Comparison of ENCODE assay signal across 8 mouse cellular contexts in genomic region chr10:67287877-67288276, GRCm38 (mm10). TPM values are rescaled to one million over a fixed set of nuclear protein-coding genes. Genes with fewer than 3 reads are reported as not detected.
DNase-seq lines count a peak whose midpoint lies in the region; ATAC-seq and TF ChIP-seq lines count a peak whose summit lies in the region.

No protein-coding gene starts in this region.

- H3K9ac ChIP-seq in limb, embryonic 14.5 days (ENCODE audit: low read depth, low read length, severe bottlenecking): no peak overlapping the region
- H3K9ac ChIP-seq in midbrain, embryonic 16.5 days (ENCODE audit: low read depth, low read length): no peak overlapping the region

- no peaks in the 10 kb centered on the region for H3K9me3 ChIP-seq in limb, embryonic 14.5 days (ENCODE audit: control insufficient read depth, low read length)
- no peaks in the 10 kb centered on the region for H3K9me3 ChIP-seq in limb, embryonic 10.5 days (replicated peaks)
- no peaks in the 10 kb centered on the region for H3K9me3 ChIP-seq in midbrain, embryonic 16.5 days (replicated peaks; ENCODE audit: control insufficient read depth, low read length, poor library complexity, severe bottlenecking)

- no peak for TF ChIP-seq POLR2A in limb, embryonic 14.5 days (IDR thresholded peaks at IDR 0.05; ENCODE audit: borderline replicate concordance, extremely low read depth, insufficient read depth, insufficient read length)
- no peak for TF ChIP-seq POLR2A in myocyte (IDR thresholded peaks at IDR 0.05; ENCODE audit: insufficient read length, low read depth)

- H3K27ac ChIP-seq in limb, embryonic 14.5 days (replicated peaks; ENCODE audit: low read depth, low read length): no peak overlapping the region
- no peak overlapping the region for H3K27ac ChIP-seq in limb, embryonic 10.5 days
- peak overlapping the region; percentile 76 for H3K27ac ChIP-seq in brown adipose tissue, adult 24 weeks (replicated peaks; ENCODE audit: low read depth, low read length)
- H3K27ac ChIP-seq in layer of hippocampus, adult 2 months: peak overlapping the region; percentile 64
- no peak overlapping the region for H3K27ac ChIP-seq in midbrain, embryonic 16.5 days (ENCODE audit: low read length)

- DNase-seq in limb, embryonic 14.5 days (ENCODE audit: low spot score): peak; percentile 38
- no peak for DNase-seq in limb, embryonic 10.5 days (ENCODE audit: low spot score)
- peak; percentile 96 for DNase-seq in gonadal fat pad, adult 2 months (ENCODE audit: low read depth)
- peak; percentile 59 to 74 for DNase-seq in layer of hippocampus, adult 2 months (ENCODE audit: low spot score in 2 of 2)

- no peak for TF ChIP-seq CTCF in layer of hippocampus, adult 2 months (conservative IDR thresholded peaks at IDR 0.05)

- ATAC-seq in limb, embryonic 14.5 days (ENCODE audit: low FRiP score, low read depth): no peak; the same call in 1 of the 2 replicates
- no peak for ATAC-seq in erythroid progenitor cell, adult 5-6 weeks (replicated peaks; ENCODE audit: low FRiP score, poor library complexity, severe bottlenecking)
- no peak for ATAC-seq in midbrain, embryonic 16.5 days

- no peak overlapping the region for H3K4me2 ChIP-seq in limb, embryonic 14.5 days (replicated peaks; ENCODE audit: low read depth, low read length, severe bottlenecking)
- peak overlapping the region; percentile 42 for H3K4me2 ChIP-seq in myocyte (ENCODE audit: low read depth)
- no peak overlapping the region for H3K4me2 ChIP-seq in midbrain, embryonic 16.5 days (ENCODE audit: low read length)

- H3K4me1 ChIP-seq in limb, embryonic 14.5 days (ENCODE audit: control insufficient read depth, insufficient read depth, low read length): peaks cover 11% of the 10 kb centered on the region
- H3K4me1 ChIP-seq in limb, embryonic 10.5 days: peaks cover 30% of the 10 kb centered on the region
- H3K4me1 ChIP-seq in brown adipose tissue, adult 24 weeks (ENCODE audit: control insufficient read depth, insufficient read depth, insufficient read length, low read length): peaks cover 14% of the 10 kb centered on the region; the same call in 1 of the 2 replicates
- H3K4me1 ChIP-seq in midbrain, embryonic 16.5 days (ENCODE audit: control insufficient read depth, insufficient read depth, low read length): peaks cover 18% of the 10 kb centered on the region

- H3ac ChIP-seq in myocyte (ENCODE audit: control insufficient read depth, insufficient read length): no peak overlapping the region

- no peaks in the 10 kb centered on the region for H3K36me3 ChIP-seq in limb, embryonic 14.5 days (ENCODE audit: control insufficient read depth, insufficient read depth, low read length)
- H3K36me3 ChIP-seq in limb, embryonic 10.5 days: no peaks in the 10 kb centered on the region
- no peaks in the 10 kb centered on the region for H3K36me3 ChIP-seq in myocyte (ENCODE audit: control insufficient read depth, insufficient read depth)
- H3K36me3 ChIP-seq in midbrain, embryonic 16.5 days (ENCODE audit: control insufficient read depth, insufficient read depth, low read length): no peaks in the 10 kb centered on the region

- H3K79me2 ChIP-seq in myocyte (ENCODE audit: control insufficient read depth, insufficient read depth): peaks cover 19% of the 10 kb centered on the region

- WGBS in limb, embryonic 14.5 days: 65% methylated on average over 3 of the region's 3 CpGs
- WGBS in limb, embryonic 10.5 days: 75% methylated on average over 3 of the region's 3 CpGs
- WGBS in midbrain, embryonic 16.5 days: 80% methylated on average over 3 of the region's 3 CpGs

- no peak overlapping the region for H3K4me3 ChIP-seq in limb, embryonic 14.5 days (replicated peaks; ENCODE audit: low read length)
- H3K4me3 ChIP-seq in limb, embryonic 10.5 days: no peak overlapping the region
- no peak overlapping the region for H3K4me3 ChIP-seq in brown adipose tissue, adult 24 weeks (ENCODE audit: insufficient read depth, low read depth, low read length)
- no peak overlapping the region for H3K4me3 ChIP-seq in layer of hippocampus, adult 2 months
- no peak overlapping the region for H3K4me3 ChIP-seq in myocyte
- no peak overlapping the region for H3K4me3 ChIP-seq in midbrain, embryonic 16.5 days (ENCODE audit: low read depth, low read length)

- no peaks in the 10 kb centered on the region for H3K27me3 ChIP-seq in limb, embryonic 14.5 days (ENCODE audit: control insufficient read depth, insufficient read depth, low read length)
- no peaks in the 10 kb centered on the region for H3K27me3 ChIP-seq in limb, embryonic 10.5 days (ENCODE audit: low read depth, poor library complexity, severe bottlenecking)
- H3K27me3 ChIP-seq in myocyte (ENCODE audit: control insufficient read depth, insufficient read depth, insufficient read length): no peaks in the 10 kb centered on the region
- H3K27me3 ChIP-seq in midbrain, embryonic 16.5 days (ENCODE audit: control insufficient read depth, insufficient read depth, low read depth, low read length): no peaks in the 10 kb centered on the region

TF ChIP-seq in myocyte, 11 proteins besides CTCF, POLR2A, EP300 and RAD21:
- TF ChIP-seq MYOG (IDR thresholded peaks at IDR 0.05; ENCODE audit: control insufficient read depth in 1 of 3, insufficient read depth in 1 of 3, insufficient read length in 2 of 3, low read depth in 2 of 3) (peak; percentile 57 to 90 (median 60)), USF1 (IDR thresholded peaks at IDR 0.05; ENCODE audit: low read depth) (peak; percentile 43), REST (IDR thresholded peaks at IDR 0.05; ENCODE audit: insufficient read depth, insufficient read length) (no peak), MYOD1 (IDR thresholded peaks at IDR 0.05; ENCODE audit: control insufficient read depth in 1 of 3, insufficient read length in 2 of 3, low read depth in 2 of 3) (peak in 2 of 3 experiments; percentile 21 to 70), TCF3 (IDR thresholded peaks at IDR 0.05; ENCODE audit: insufficient read length, low read depth) (no peak), SRF (IDR thresholded peaks at IDR 0.05; ENCODE audit: control insufficient read depth, insufficient read length, low read depth) (no peak), CEBPB (IDR thresholded peaks at IDR 0.05; ENCODE audit: insufficient read depth, poor library complexity, severe bottlenecking) (0 out of 2 replicates have a peak, but pooled peaks have one; percentile 50), TCF12 (IDR thresholded peaks at IDR 0.05; ENCODE audit: insufficient read depth, poor library complexity, severe bottlenecking) (peak; percentile 26), MAX (IDR thresholded peaks at IDR 0.05; ENCODE audit: low read depth) (no peak), POLR2AphosphoS2 (IDR thresholded peaks at IDR 0.05; ENCODE audit: insufficient read length, low read depth) (no peak), E2F4 (IDR thresholded peaks at IDR 0.05; ENCODE audit: insufficient read depth) (no peak)

RNA-seq across cellular contexts. Expression of gene Nrbf2, which starts 2.8 kb away (rescaled TPM):
- polyA plus RNA-seq in limb, embryonic 14.5 days (2012; rRNA removed): 12.5 and 16.8 TPM in 2 replicates
- 38.7 and 41.4 TPM in 2 replicates for polyA plus RNA-seq in limb, embryonic 14.5 days (2014; fragmentation: Nextera tagmentation; extraction: Ambion mirVana)
- polyA plus RNA-seq in limb, embryonic 10.5 days (2016; fragmentation: Nextera tagmentation; extraction: Ambion mirVana): 38.8 and 42.4 TPM in 2 replicates
- 18.6 and 70.7 TPM in 2 replicates for polyA plus RNA-seq in brown adipose tissue, adult 24 weeks (2012; ENCODE audit: insufficient read depth, insufficient read length, missing spikeins)
- polyA plus RNA-seq in gonadal fat pad, adult 2 months (2012; rRNA removed): 13.3 and 14.0 TPM in 2 replicates
- 10 to 100 TPM; 19.3 to 20.7 TPM for total RNA-seq in layer of hippocampus, adult 2 months (2021)
- polyA plus RNA-seq in myocyte (2012; fragmentation: generic; extraction: Trizol): 16.8 TPM
- 10.1 and 27.2 TPM in 2 replicates for total RNA-seq in erythroid progenitor cell, adult 5-6 weeks (2015; ENCODE audit: low replicate concordance)
- 2.8 and 18.2 TPM in 2 replicates for total RNA-seq in erythroid progenitor cell, adult 5-6 weeks (2017; ENCODE audit: low replicate concordance)
- polyA plus RNA-seq in midbrain, embryonic 16.5 days (2015; fragmentation: Nextera tagmentation; extraction: Ambion mirVana): 41.6 and 41.9 TPM in 2 replicates

Comparison
In these comparisons a context has a peak if more than half of its experiments do, and no peak if none do; other contexts are left out.
1. H3K27ac ChIP-seq: peak in brown adipose tissue, adult 24 weeks (single experiment) and layer of hippocampus, adult 2 months (single experiment); none in limb, embryonic 14.5 days (single experiment), limb, embryonic 10.5 days (single experiment) and midbrain, embryonic 16.5 days (single experiment).